Mouse (Mus musculus): ENCODE measurements around the gene Krt7.

Gene Krt7

DNA sequence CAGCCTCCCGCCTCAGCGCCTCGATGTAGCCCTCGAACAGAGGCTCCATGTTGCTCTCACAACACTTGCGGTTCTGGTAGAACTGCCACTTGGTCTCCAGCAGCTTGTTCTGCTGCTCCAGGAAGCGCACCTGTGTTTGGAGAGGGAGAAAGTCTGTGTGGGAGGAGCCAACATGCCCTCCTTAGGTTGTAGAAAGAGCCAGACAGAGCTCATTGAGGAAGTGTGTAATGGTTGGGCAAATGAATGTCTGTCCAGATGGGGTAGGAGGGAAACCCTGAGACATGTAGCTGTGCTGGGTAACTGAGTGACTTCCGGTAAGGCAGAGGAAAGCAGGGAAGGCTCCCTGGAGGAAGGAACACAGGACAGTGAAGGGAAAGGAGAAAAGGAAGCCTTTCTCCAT lies 25.8 kb downstream of the Krt7 start:
- in situ Hi-C loops (cut with MboI, MseI) = no loop called here

DNA sequence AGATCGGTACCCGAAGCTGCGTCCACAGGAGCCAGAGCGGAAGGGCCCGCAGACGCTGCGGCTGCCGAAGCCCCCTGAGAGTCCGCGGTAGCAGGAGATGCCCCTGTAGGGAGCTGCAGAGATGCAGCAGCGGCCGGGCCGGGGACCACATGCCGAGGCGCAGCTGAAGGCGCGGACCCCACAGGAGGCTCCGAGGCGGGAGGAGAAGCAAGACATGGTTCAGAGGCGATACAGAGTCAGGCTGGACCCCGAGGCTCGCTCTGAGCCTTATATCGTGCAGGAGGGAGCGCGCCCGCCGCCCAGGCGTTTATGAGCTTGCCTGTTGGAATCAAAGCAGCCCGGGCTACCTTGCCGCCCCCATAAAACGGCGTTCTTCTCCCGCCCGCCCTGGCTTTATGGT lies 27.7 kb downstream of the Krt7 start, which contains the start of gene Krt87:
Gene Krt87, minus strand, starts transcription at position 250 of the 400 bp plus-strand sequence.
- in situ Hi-C loops (cut with MboI, MseI) = no loop called here

- in situ Hi-C loops (cut with MboI, MseI) = no loop called here
Measured at GRCm38 (mm10) chr15:101440837-101441236, 30.0 kb downstream of the Krt7 start.

DNA sequence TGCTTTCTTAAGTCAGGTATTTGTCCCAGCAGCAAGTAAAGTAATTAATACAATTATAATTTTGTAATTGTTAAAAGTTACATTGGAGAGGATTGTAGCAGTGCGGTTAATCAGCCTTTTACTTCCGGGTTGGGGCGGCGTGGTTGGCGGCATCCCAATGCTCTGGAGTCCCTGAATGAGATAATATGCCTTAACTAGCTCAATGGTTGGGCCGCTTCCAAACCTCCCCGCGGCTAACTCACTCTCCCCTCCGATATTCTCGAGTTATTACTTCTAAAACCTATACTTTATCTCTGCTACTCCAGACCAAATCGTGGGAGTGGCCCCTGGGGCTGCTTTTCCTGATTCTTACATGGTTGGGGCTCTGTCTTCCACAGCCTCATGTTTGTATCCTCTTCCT lies 35.7 kb downstream of the Krt7 start:
- in situ Hi-C loops (cut with MboI, MseI) = no loop called here

- in situ Hi-C loops (cut with MboI, MseI) = no loop called here
Measured at GRCm38 (mm10) chr15:101447444-101447843, 36.6 kb downstream of the Krt7 start, which contains the start of gene Krt88. Gene Krt88 (plus strand): TSS chr15:101447744.

DNA sequence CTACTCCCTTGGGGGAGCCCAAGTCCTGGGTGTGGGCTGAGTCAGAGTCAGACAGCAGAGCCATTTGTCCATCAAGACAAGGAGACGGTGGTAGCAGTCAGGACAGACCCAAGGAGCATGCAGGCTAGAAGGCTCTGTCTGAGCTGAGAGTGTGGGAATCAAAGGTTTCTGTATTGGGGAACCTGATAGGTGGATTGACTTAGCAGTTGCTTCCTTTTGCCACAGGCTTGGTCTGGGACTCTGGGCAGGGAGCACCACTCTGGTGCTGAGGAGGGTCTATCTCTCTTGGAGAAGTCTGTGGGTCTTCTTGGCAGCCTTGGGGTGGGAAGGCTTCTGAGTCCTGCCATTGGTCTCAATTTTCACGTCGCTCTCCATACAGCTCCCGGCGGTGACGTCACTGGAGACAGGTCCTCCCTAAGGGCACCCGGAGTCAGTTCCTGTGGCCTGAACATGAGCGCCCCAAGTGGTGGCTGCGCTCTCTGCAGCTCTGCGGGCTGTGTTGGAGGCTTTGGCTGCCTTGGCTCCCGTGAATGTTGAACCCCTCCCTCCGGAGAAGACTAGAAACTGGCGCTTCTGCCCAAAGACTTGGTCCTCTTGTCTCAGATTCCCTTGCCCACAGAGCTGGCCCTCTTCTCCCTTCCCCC lies 42.4 kb downstream of the Krt7 start:
- in situ Hi-C loops (cut with MboI, MseI) = no loop called here

- in situ Hi-C loops (cut with MboI, MseI) = no loop called here
Measured at GRCm38 (mm10) chr15:101454774-101455173, 43.9 kb downstream of the Krt7 start.

DNA sequence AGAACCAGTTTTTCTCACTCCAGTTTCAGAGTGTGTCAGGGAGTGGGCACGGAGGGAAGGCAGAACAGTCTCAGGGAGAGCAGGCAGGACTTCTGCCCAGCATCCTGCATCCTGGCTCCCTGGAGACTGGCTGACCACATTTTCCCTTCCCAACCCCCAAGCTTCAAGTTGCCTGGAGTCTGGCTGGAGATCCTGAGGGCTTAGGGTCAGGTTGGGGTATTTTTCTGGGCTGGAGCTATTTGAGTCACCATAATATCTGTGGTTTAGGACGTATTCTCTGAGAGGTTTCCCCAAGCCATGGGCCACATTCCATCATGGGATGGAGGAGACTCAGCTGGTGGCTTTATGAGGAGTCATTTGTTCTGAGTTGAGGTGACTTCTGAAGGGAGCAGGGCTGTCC lies 44.4 kb downstream of the Krt7 start:
- in situ Hi-C loops (cut with MboI, MseI) = no loop called here

DNA sequence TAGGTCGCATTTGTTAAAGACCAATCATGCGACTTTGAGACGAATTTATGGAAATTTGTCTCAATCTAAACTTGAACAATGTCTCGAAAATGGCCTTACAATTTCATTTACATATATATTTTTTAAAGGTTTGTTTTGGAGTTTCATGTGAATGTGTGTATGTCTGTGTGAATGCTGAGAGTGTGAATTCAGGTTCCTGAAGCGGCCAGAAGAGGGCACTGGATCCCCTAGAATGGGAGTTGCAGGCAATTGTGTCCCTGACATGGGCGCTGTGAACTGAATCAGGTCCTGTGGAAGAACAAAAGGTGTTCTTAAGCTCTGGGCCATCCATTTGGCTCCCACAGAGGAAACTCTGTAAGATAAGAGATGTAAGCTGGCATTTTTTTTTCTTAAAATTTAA lies 45.0 kb downstream of the Krt7 start:
- in situ Hi-C loops (cut with MboI, MseI) = no loop called here

DNA sequence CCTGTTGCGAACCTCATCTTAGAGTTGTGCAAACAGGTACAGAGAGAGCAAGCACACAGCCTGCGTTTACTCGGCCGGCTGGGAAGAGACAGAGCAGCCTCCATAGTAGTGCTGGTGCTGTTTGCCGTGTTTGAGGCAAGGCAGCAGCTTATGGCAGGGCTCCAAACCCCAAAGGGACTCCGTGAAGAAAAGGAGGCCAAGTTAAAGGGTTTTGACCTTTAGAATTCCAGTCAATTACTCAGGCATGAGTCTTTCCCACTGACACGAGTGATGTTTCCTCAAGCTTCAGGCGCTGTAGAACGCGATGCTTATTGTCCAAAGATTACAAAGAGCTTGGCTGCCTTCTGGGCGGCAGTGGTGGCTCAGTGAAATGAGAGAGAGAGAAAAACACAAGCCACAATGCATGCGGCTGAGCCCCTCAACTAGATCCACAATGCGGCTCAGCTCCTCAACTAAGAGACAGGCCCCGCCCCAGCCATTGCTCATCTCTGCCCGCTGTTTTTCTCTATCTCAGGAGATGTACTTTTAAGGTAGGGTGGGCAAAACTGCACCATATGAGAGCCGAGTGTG lies 47.6 kb downstream of the Krt7 start:
- in situ Hi-C loops (cut with MboI, MseI) = no loop called here

DNA sequence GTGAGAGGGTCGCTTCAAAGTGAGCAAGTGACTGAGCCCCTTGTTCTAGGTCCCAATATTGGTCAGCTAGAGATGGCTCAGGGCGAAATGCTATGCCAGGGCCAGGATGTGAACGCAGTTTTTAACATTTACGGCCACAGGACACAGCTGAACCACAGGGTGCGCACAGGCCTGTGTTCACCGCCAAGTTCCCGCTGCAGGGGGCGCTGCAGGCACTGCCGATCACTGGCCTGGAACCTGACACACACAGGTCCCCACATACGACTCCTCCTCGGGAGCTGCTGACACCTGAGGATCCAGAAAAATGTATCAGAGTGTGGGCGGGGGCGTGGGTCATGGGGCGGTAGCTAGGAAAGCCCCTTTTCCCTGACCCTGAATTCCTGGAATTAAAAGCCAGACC lies 48.4 kb downstream of the Krt7 start:
- in situ Hi-C loops (cut with MboI, MseI) = no loop called here

DNA sequence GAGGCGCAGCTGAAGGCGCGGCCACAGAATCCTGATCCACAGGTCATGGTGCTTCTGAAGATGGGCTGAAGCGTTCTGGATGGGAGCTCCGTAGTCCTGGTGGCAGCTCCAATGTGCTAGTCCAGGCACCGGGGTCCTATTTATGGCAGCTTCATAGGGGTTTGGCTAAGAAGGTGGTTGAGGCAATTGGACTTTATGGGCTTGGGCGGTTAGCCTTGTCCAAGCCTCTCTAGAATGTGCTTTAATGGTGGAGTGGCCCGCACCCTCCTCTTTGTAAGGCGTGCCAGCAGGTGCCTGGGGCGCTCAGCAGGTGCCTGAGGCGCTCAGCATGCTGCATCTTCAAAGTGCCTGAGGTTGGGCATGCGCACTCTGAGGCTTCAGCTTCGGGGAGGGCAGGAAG lies 52.8 kb downstream of the Krt7 start, which contains the start of gene Krt81:
Gene Krt81, minus strand, starts transcription at position 101 of the 400 bp plus-strand sequence.
- in situ Hi-C loops (cut with MboI, MseI) = no loop called here

- in situ Hi-C loops (cut with MboI, MseI) = no loop called here
Measured at GRCm38 (mm10) chr15:101469093-101469492, 58.2 kb downstream of the Krt7 start.

GRCm38 (mm10) chr15:101472952-101473528 lies 62.2 kb downstream of the Krt7 start, which contains the start of gene Krt86:
Gene Krt86 (plus strand): TSS chr15:101473478.
- in situ Hi-C loops (cut with MboI, MseI) = no loop called here

- in situ Hi-C loops (cut with MboI, MseI) = no loop called here
Measured at GRCm38 (mm10) chr15:101479007-101479665, 68.3 kb downstream of the Krt7 start.

DNA sequence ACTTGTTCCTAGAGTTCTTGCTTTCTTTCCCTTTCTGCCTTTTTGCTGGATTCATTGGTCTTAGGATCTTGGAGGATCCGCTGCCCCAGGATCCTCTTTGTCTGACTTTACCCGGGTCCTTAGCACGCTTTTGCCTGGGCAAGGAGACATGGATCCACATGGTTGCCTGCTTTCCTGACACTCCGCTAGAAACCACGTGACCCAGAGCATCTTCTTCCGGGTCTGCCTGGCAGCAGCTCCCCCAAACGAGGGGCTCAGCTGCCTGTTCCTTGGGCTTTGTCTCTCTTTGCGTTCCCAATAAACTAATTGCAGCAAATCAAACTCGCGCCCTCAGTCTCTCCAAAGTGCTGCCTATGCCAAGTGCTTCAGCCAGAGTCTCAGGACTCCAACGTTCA lies 68.8 kb downstream of the Krt7 start:
- in situ Hi-C loops (cut with MboI, MseI) = no loop called here
